Mouse (Mus musculus) forebrain, embryonic 10.5 days (tissue): Measurements from ENCODE around the gene Exph5. TPM values are rescaled to one million over a fixed set of nuclear protein-coding genes. Genes with fewer than 3 reads are reported as not detected.

Experiments used
- DNase-seq: peaks from one replicate; pipeline ENCODE4 v3.0.0-alpha.2; 2017; ENCODE audit warnings: low spot score; ENCODE audit errors: extremely low spot score
- H3K27ac ChIP-seq: fragments of 300-500 bp; sonication (generic); 2 replicates; pipeline ENCODE4 v1.5.1; 2016; ENCODE audit warnings: mild to moderate bottlenecking
- H3K27me3 ChIP-seq: fragments of 300-500 bp; sonication (generic); 2 replicates; pipeline ENCODE4 v1.6.1; 2016; ENCODE audit warnings: mild to moderate bottlenecking; ENCODE audit not compliant: poor library complexity, severe bottlenecking
- H3K36me3 ChIP-seq: fragments of 300-500 bp; sonication (generic); replicated peaks from 2 replicates; pipeline ENCODE4 v1.6.1; 2016; ENCODE audit warnings: mild to moderate bottlenecking, moderate library complexity
- H3K4me1 ChIP-seq: fragments of 300-500 bp; sonication (generic); 2 replicates; pipeline ENCODE4 v1.6.1; 2016
- H3K4me3 ChIP-seq: fragments of 300-500 bp; sonication (generic); 2 replicates; pipeline ENCODE4 v1.5.1; 2016; ENCODE audit warnings: mild to moderate bottlenecking, moderate library complexity
- H3K9me3 ChIP-seq: fragments of 300-500 bp; sonication (generic); 2 replicates; pipeline ENCODE4 v1.6.1; 2016; ENCODE audit warnings: mild to moderate bottlenecking, moderate library complexity
- WGBS: fragments of 180-500 bp; shearing (Covaris S2); methylation state at CpG from one replicate; pipeline ENCODE4 v1.1.7; 2016; 5-methylcytosine and 5-hydroxymethylcytosine counted together
- polyA plus RNA-seq: library from polyadenylated mRNA; unstranded; fragments of >200 nt; fragmentation: Nextera tagmentation; extraction: Ambion mirVana; gene quantifications from 2 replicates; pipeline ENCODE4 v1.2.1, GENCODE M21; 2016

Gene Exph5
- polyA plus RNA-seq, 1 experiment from 2014 or later = 0.66 TPM

DNA sequence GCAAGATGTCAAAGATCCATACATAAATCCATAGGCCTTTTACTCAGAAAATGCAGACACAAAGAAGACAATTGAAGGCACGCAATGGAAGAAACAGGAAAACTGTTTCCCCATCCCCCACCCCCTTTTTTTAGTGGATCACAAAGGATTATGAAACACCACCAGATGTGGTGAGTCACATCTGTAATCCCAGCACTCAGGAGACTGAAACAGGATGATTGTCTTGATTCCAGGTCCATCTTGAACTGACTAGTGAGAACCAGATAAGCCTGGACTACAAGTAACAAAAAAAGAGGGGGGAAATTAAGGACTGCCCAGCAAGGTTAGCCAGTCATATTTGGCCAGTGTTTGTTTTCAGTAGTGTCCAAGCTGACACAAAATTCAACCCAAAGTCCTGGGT is 25.1 kb upstream of the Exph5 start:
- no peak for DNase-seq
- Histone ChIP-seq H3K27ac (no peak overlapping the region), H3K4me3 (no peak overlapping the region), H3K27me3 (peaks cover 23% of the 10 kb centered on the region), H3K36me3 (no peaks in the 10 kb centered on the region), H3K9me3 (no peaks in the 10 kb centered on the region), H3K4me1 (peaks cover 16% of the 10 kb centered on the region)
- WGBS = 95% methylated on average over 1 of the region's 1 CpGs

DNA sequence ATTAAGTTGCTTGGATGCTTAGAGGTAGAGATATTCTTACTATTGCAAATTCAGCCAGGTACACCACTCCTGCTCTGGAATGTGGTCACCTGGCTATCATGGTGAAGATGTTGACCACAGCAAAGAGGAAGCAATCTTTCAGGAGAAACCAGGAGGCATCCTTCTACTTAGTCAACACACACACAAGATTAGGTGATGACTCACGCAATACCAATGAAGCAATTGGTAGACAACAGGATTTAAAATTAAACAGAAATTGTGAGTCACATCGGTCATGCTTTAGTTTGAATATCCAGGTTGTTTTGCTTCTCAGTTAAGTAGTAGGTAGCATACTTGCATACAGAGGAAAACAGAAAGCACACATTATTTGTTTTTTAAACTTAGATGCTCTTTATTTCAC is 22.5 kb upstream of the Exph5 start:
- Histone ChIP-seq H3K27ac (no peak overlapping the region), H3K36me3 (no peaks in the 10 kb centered on the region), H3K4me1 (peaks cover 10% of the 10 kb centered on the region), H3K27me3 (peaks cover 23% of the 10 kb centered on the region), H3K4me3 (no peak overlapping the region), H3K9me3 (no peaks in the 10 kb centered on the region)
- DNase-seq = no peak
- WGBS = 92% methylated on average over 2 of the region's 2 CpGs

DNA sequence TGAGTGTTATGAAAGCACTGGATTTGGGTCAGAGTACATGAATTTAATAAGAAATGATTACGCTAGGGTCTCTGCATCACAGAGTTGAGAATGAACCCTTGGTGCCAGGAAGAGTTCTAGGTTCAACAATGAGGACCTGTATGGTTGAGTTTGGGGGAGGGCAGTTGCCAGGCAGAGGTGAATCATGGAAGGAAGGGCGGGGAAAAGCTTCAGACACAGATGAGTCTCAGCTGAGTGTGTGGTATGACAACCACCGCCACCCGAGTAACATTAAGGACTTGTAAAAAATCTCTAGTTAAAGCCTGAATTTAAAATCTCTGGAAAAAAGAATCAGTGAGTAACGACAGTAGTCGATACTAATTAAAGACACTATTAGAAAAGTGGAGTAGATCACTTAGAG is 14.7 kb upstream of the Exph5 start:
- Histone ChIP-seq H3K4me3 (no peak overlapping the region), H3K27ac (no peak overlapping the region), H3K9me3 (no peaks in the 10 kb centered on the region), H3K36me3 (no peaks in the 10 kb centered on the region), H3K4me1 (no peaks in the 10 kb centered on the region), H3K27me3 (no peaks in the 10 kb centered on the region)
- no peak for DNase-seq
- WGBS = 88% methylated on average over 6 of the region's 6 CpGs

DNA sequence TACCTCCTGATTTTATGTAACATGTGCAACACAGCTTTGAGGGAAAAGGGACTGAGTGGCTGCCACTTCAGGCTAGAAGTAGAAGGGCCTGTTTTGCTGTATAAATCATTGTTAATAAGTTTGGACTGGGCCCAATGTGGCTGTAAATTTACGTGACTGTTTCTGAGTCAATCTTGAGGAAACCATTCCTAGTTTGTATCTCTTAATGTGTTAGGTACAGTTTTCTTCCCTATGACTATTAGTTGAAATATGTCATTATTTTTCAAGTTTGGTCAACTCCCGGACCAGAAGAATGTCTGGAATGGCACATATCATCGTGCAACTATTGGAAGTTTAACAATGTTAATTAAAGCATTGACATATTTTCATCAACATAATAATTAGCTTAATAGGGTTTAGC is 11.5 kb upstream of the Exph5 start:
- Histone ChIP-seq H3K27me3 (no peaks in the 10 kb centered on the region), H3K27ac (no peak overlapping the region), H3K36me3 (no peaks in the 10 kb centered on the region), H3K4me1 (no peaks in the 10 kb centered on the region), H3K4me3 (no peak overlapping the region), H3K9me3 (no peaks in the 10 kb centered on the region)
- DNase-seq = no peak
- WGBS = 89% methylated on average over 3 of the region's 3 CpGs

DNA sequence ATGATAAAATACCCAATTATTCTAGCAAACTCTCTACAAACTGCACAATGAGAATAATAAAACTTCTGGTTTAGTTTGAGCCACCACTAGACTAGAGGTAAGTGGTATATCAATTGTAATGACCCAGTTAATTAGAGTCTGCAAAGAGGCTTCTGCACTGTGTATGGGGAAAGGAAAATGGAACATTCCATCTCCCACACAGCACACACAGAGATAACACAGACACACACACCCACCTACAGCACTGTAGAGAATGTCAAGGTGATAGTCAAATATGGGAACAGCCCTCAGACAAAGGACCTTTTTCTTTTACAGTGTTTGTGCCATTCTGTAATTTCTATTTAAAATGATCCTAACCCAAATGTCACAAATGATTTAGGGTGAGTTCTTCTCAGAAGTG is 8.6 kb upstream of the Exph5 start:
- no peaks in the 10 kb centered on the region for H3K9me3 ChIP-seq
- no peaks in the 10 kb centered on the region for H3K27me3 ChIP-seq
- no peaks in the 10 kb centered on the region for H3K4me1 ChIP-seq
- H3K36me3 ChIP-seq = no peaks in the 10 kb centered on the region
- no peak overlapping the region for H3K4me3 ChIP-seq
- no peak overlapping the region for H3K27ac ChIP-seq
- DNase-seq = no peak

DNA sequence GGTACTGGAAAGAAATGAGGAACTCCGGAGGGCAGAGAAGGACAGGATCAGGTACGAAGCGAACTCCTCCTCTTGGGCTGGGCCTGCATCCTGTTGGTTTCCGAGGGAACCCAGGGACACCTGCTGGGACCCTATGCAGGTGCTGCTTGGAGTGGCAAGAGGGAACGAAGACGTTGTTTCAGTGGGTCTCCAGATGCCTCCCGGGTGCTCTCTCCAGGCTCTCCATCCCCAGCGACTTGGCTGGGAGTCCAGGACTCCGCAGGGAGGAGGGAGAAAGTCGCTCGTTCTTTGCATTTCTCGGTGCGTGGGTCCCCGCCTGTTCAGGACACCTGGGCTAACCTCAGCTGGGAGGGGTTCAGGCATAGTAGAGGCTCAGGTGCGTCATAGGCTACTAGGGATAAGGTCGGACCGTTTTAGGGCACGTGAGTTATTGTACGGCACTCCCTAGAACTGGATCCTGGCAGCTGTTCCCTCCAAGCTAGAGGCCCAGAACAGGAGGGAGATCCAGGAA is 386 bp downstream of the Exph5 start:
- DNase-seq = peak; percentile 28

DNA sequence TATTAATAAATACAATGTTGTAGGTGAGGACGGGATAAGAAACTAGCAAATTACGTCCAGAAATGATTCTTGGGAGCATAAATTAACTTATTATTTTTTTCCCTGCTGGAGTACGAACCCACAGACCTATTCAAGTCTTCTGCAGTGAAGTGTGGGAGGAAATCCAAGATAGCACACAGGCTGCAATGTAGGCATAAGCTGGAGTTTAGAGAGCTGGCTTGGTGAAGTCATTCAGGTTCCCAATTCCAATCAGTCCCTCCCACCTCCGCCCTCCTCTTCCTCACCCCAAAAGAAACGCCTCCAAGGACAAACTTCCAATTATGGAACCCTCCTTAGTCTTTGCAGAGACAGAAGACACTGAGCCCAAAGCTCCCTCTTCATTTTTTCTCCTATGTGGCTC is 945 bp downstream of the Exph5 start:
- Histone ChIP-seq H3K36me3 (no peaks in the 10 kb centered on the region), H3K27ac (no peak overlapping the region), H3K4me3 (no peak overlapping the region), H3K27me3 (peaks cover 38% of the 10 kb centered on the region), H3K4me1 (peaks cover 15% of the 10 kb centered on the region), H3K9me3 (no peaks in the 10 kb centered on the region)
- 65% methylated on average over 5 of the region's 5 CpGs for WGBS
- no peak for DNase-seq

More for the DNA sequence above, 386 bp downstream of the Exph5 start:
- Histone ChIP-seq H3K27me3 (peaks cover 38% of the 10 kb centered on the region), H3K36me3 (no peaks in the 10 kb centered on the region), H3K27ac (peak overlapping the region; percentile 41; the same call in 1 of the 2 replicates), H3K9me3 (no peaks in the 10 kb centered on the region), H3K4me1 (peaks cover 15% of the 10 kb centered on the region), H3K4me3 (peak overlapping the region; percentile 52)
- WGBS = 5% methylated on average over 19 of the region's 19 CpGs

DNA sequence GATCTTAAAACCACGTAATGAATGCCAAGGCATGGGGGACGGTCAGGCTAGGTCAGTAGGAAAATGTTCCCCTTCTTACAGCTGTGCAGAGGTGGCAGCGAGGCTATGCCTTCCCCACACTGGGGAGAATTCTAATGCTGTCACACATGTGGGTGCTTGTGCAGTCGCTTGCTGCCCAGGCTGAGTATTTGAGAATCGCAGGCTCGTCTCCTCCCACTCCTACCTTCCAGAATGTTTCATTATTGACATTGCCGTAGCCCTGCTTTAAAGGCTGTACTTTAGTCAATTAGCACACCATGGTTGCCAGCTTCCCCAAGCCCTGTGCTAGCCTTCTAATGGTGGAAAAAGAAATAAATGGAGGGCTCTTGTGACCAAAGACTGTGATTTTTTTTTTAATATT is 6.4 kb downstream of the Exph5 start:
- H3K27me3 ChIP-seq = peaks cover 10% of the 10 kb centered on the region
- DNase-seq = no peak
- no peaks in the 10 kb centered on the region for H3K4me1 ChIP-seq
- no peaks in the 10 kb centered on the region for H3K36me3 ChIP-seq
- no peaks in the 10 kb centered on the region for H3K9me3 ChIP-seq
- no peak overlapping the region for H3K4me3 ChIP-seq
- 87% methylated on average over 7 of the region's 7 CpGs for WGBS
- no peak overlapping the region for H3K27ac ChIP-seq

DNA sequence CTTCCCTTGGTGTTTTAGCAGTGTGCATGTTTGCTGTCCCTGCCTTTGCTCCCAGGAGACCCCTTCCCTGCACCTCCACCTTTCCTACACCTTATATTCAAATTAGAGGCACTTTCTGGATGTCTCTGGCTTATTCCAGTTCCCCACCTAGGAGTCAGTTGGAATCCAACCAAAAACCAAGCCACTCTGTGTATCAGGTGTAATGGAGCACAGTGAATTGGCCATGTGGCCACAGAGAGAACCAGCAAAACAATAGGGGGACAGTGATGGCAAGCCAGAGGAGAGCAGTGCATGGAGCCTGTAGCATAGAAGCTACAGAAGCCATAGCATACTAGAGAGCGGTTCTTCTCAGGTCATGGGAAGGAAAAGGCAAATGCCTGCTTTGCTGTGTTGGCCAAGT is 11.5 kb downstream of the Exph5 start:
- no peak overlapping the region for H3K27ac ChIP-seq
- WGBS = 97% methylated on average over 1 of the region's 1 CpGs

DNA sequence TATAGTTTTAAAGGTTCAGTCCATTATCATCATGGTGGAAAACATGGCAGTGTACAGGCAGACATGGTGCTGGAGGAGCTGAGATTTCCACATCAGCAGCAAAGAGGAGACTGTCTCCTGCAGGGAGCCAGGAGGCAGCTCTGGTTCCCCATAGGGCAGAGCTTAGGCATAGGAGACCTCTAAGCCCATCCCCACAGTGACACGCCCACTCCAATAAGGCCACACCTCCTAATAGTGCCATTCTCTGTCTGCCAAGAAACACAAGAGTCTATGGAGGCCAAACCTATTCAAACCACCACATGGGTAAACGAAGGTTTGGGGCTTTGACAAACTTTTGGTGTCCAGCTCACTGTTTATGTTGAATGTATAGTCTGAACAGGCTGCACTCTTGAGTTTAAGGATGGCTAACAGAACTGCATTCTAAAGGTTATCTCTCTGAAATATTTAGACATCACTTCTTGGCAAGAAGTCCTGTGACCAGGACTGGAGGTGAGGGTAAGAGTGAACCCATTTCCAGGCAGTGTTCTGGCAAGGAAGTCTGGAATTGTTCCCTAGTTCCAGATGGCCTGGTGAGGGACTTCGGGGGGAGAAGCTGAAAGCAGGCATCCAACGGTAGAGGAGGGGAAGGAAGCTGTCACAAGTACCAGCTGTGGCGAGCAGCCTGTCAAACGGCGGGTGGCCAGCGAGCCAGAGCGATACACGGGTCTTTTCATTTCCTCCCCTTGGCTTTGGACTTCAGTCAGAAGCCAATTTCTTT is 19.6 kb downstream of the Exph5 start:
- Histone ChIP-seq H3K27me3 (no peaks in the 10 kb centered on the region), H3K4me3 (no peak overlapping the region), H3K9me3 (no peaks in the 10 kb centered on the region), H3K36me3 (no peaks in the 10 kb centered on the region), H3K27ac (no peak overlapping the region), H3K4me1 (0 out of 2 replicates have a peak, but pooled peaks cover 4% of the 10 kb centered on the region)
- WGBS = 71% methylated on average over 10 of the region's 10 CpGs
- DNase-seq = peak; percentile 10

More for the DNA sequence above, 11.5 kb downstream of the Exph5 start:
- no peaks in the 10 kb centered on the region for H3K36me3 ChIP-seq
- H3K4me1 ChIP-seq = no peaks in the 10 kb centered on the region
- H3K27me3 ChIP-seq = 0 out of 2 replicates have a peak, but pooled peaks cover 5% of the 10 kb centered on the region
- DNase-seq = no peak
- no peaks in the 10 kb centered on the region for H3K9me3 ChIP-seq
- no peak overlapping the region for H3K4me3 ChIP-seq

DNA sequence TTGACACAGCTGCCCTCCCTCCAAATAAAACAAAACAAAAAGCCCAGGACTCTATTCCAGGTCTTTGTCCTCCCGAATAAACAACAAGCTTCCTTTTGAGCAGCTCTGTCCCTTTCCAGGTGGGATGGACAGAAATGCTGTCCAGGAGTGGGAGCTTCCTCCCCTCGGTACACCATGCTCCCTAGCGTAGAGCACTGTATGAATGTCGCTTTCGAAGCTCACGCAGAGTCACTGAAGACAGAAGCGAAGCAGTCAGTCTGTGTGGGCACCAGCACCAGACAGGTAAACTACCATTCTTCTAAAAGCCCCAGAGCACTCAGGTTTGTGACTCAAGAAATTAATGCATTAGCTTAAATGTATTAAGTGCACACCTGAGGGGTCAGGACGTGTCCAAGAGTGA is 20.2 kb downstream of the Exph5 start:
- 0 out of 2 replicates have a peak, but pooled peaks cover 4% of the 10 kb centered on the region for H3K4me1 ChIP-seq
- H3K27me3 ChIP-seq = no peaks in the 10 kb centered on the region
- H3K36me3 ChIP-seq = no peaks in the 10 kb centered on the region
- H3K27ac ChIP-seq = no peak overlapping the region
- H3K4me3 ChIP-seq = no peak overlapping the region
- no peaks in the 10 kb centered on the region for H3K9me3 ChIP-seq
- WGBS = 89% methylated on average over 8 of the region's 8 CpGs
- DNase-seq = peak; percentile 11

DNA sequence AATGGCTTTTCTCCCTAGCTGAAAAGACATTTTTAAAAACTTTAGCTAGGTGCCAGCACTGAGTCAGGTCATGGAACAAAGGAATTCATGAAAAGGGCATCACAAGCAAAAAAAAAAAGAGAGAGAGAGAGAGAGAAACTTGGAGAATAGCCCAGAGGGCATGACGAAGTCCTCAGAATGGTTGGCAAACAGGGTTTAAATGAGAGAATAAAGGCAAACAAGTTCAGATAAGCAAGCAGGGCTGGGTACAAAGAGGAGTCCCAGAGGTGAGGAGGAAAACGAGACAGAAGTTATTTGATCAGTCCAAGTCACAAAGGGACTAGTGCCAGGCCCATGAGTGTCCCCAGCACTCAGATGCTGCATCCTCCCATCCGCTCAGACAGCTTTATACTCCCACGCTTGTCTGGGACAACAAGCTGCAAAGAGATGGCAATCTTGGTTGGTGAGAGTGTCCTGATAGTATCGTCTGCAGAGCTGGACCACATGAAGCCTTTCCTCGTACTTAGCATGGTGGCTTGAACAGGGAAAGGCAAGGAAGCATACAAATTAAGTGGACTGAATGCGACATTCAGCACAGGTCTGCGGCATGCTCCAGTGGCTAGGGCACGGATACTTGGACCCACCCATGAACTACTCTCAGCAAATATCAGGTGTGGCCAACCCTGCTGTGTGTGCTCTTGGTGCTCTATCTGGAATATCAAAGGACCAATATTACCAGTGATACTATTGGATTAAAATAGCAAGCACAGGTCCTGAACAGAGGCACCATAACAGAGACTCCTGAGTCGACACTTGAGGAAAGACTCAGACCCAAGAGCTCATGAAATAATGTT is 22.2 kb downstream of the Exph5 start:
- Histone ChIP-seq H3K4me3 (no peak overlapping the region), H3K4me1 (0 out of 2 replicates have a peak, but pooled peaks cover 6% of the 10 kb centered on the region), H3K27ac (no peak overlapping the region), H3K36me3 (no peaks in the 10 kb centered on the region), H3K9me3 (no peaks in the 10 kb centered on the region), H3K27me3 (0 out of 2 replicates have a peak, but pooled peaks cover 4% of the 10 kb centered on the region)
- WGBS = 86% methylated on average over 10 of the region's 10 CpGs
- DNase-seq = peak; percentile 10
